Mouse (Mus musculus) heart, embryonic 10.5 days (tissue): Measurements from ENCODE around the gene Ptpn6. TPM values are rescaled to one million over a fixed set of nuclear protein-coding genes. Genes with fewer than 3 reads are reported as not detected.

Source experiments
- DNase-seq: peaks from one replicate; pipeline ENCODE4 v3.0.0-alpha.2; 2017; ENCODE audit warnings: low spot score
- H3K27ac ChIP-seq: fragments of 300-500 bp; sonication (generic); 2 replicates; pipeline ENCODE4 v1.5.1; 2016; ENCODE audit warnings: mild to moderate bottlenecking
- H3K27me3 ChIP-seq: fragments of 300-500 bp; sonication (generic); 2 replicates; pipeline ENCODE4 v1.6.1; 2016; ENCODE audit warnings: mild to moderate bottlenecking; ENCODE audit not compliant: poor library complexity, insufficient read depth, severe bottlenecking
- H3K36me3 ChIP-seq: fragments of 300-500 bp; sonication (generic); 2 replicates; pipeline ENCODE4 v1.6.1; 2016; ENCODE audit warnings: mild to moderate bottlenecking, moderate library complexity
- H3K4me1 ChIP-seq: fragments of 300-500 bp; sonication (generic); 2 replicates; pipeline ENCODE4 v1.6.1; 2016; ENCODE audit warnings: mild to moderate bottlenecking
- H3K4me3 ChIP-seq: fragments of 300-500 bp; sonication (generic); 2 replicates; pipeline ENCODE4 v1.5.1; 2016; ENCODE audit warnings: mild to moderate bottlenecking, moderate library complexity
- H3K9me3 ChIP-seq: fragments of 300-500 bp; sonication (generic); 2 replicates; pipeline ENCODE4 v1.6.1; 2016; ENCODE audit warnings: mild to moderate bottlenecking, moderate library complexity
- WGBS: fragments of 180-500 bp; shearing (Covaris S2); methylation state at CpG from one replicate; pipeline ENCODE4 v1.1.7; 2016; 5-methylcytosine and 5-hydroxymethylcytosine counted together
- polyA plus RNA-seq: library from polyadenylated mRNA; unstranded; fragments of >200 nt; fragmentation: Nextera tagmentation; extraction: Ambion mirVana; gene quantifications from 2 replicates; pipeline ENCODE4 v1.2.1, GENCODE M21; 2016

Ptpn6 gene
- polyA plus RNA-seq, 1 experiment from 2014 or later: 8.6 TPM

- Histone ChIP-seq H3K27ac (no peak overlapping the region), H3K4me3 (no peak overlapping the region), H3K27me3 (peaks cover 8% of the 10 kb centered on the region; the same call in 1 of the 2 replicates), H3K4me1 (peaks cover 29% of the 10 kb centered on the region), H3K36me3 (no peaks in the 10 kb centered on the region), H3K9me3 (no peaks in the 10 kb centered on the region)
- DNase-seq: no peak
- WGBS: 91% methylated on average over 3 of the region's 3 CpGs
Measured at GRCm38 (mm10) chr6:124734417-124734816, 4.1 kb downstream of the Ptpn6 start.

DNA sequence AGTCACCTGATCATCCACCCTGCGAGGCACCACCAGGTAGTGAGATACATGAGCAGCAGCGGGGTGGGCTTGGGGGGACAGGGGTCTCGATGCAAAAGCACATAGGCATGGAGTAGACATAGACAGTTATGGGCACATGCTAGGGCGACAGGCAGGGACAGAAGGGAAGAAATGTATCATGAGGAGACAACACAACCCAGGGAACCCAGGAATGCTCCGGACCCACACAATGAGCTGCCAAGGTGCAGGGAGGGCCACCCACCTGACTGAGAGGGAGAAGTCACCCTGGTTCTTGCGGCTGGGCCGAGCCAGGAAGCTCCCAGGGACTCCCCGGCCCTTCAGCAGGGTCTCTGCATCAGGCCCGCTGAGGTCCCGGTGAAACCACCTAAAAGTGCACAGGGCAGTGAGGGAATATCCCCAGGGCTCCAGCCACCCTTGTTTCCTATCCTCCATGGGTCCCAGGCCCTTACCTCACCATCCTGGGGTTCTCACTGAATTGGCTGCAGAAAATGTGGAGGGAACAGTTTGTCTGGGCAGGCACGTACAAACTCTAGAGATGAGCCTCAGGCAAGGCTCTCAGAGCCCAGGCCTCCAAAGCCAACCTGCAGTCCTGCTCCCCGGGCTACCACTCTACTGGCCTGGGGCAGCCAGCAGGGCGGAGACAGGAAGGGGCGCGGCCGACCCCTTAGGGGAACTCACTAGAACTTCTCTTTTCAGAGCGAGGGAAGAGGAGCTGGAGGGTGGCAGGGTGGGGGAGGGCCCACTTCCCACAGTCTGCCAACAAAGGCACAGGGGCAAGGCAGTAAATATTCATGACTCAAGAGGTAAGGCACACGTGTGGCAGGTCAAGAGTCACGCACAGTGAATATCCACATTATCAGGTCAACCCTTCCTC, 5.8 kb downstream of the Ptpn6 start:
- 50% methylated on average over 19 of the region's 19 CpGs for WGBS
- H3K27me3 ChIP-seq: peaks cover 8% of the 10 kb centered on the region; the same call in 1 of the 2 replicates
- H3K9me3 ChIP-seq: no peaks in the 10 kb centered on the region
- no peaks in the 10 kb centered on the region for H3K36me3 ChIP-seq
- peaks cover 14% of the 10 kb centered on the region for H3K4me1 ChIP-seq
- no peak for DNase-seq
- H3K4me3 ChIP-seq: no peak overlapping the region
- H3K27ac ChIP-seq: peak overlapping the region; percentile 72

- no peaks in the 10 kb centered on the region for H3K36me3 ChIP-seq
- no peaks in the 10 kb centered on the region for H3K9me3 ChIP-seq
- no peak overlapping the region for H3K4me3 ChIP-seq
- peaks cover 14% of the 10 kb centered on the region for H3K4me1 ChIP-seq
- DNase-seq: no peak
- peaks cover 8% of the 10 kb centered on the region; the same call in 1 of the 2 replicates for H3K27me3 ChIP-seq
- 81% methylated on average over 7 of the region's 7 CpGs for WGBS
- H3K27ac ChIP-seq: no peak overlapping the region
Measured at GRCm38 (mm10) chr6:124731038-124731437, 7.5 kb downstream of the Ptpn6 start.

- whole genome bisulfite sequencing: 66% methylated on average over 8 of the region's 8 CpGs
- no peaks in the 10 kb centered on the region for H3K36me3 ChIP-seq
Measured at GRCm38 (mm10) chr6:124729850-124730705, 8.4 kb downstream of the Ptpn6 start.

DNA sequence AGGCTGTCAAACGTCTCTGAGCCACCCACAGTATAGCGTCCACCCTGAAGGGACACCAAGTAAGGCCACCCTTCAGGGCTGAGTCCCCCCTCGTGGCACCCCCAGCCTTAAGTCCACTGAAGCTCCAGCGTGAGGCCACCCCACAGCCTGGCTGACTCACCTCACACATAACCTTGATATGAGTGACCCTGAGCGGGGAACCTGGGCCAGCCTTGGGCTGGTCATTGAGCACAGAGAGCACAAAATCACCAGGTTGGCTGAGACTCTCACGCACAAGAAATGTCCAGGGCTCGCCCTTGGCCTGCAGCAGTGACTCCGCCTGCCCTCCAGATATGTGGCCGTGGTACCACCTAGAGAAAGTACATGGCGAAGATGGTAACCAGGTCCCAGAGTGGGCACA, 9.9 kb downstream of the Ptpn6 start:
- Histone ChIP-seq H3K4me3 (no peak overlapping the region), H3K9me3 (no peaks in the 10 kb centered on the region), H3K36me3 (no peaks in the 10 kb centered on the region), H3K27ac (no peak overlapping the region), H3K4me1 (peaks cover 14% of the 10 kb centered on the region), H3K27me3 (peaks cover 8% of the 10 kb centered on the region; the same call in 1 of the 2 replicates)
- WGBS: 84% methylated on average over 10 of the region's 10 CpGs
- no peak for DNase-seq

More at GRCm38 (mm10) chr6:124729850-124730705, 8.4 kb downstream of the Ptpn6 start:
- Histone ChIP-seq H3K4me1 (peaks cover 14% of the 10 kb centered on the region), H3K27me3 (peaks cover 8% of the 10 kb centered on the region; the same call in 1 of the 2 replicates), H3K4me3 (no peak overlapping the region), H3K27ac (no peak overlapping the region), H3K9me3 (no peaks in the 10 kb centered on the region)
- no peak for DNase-seq

DNA sequence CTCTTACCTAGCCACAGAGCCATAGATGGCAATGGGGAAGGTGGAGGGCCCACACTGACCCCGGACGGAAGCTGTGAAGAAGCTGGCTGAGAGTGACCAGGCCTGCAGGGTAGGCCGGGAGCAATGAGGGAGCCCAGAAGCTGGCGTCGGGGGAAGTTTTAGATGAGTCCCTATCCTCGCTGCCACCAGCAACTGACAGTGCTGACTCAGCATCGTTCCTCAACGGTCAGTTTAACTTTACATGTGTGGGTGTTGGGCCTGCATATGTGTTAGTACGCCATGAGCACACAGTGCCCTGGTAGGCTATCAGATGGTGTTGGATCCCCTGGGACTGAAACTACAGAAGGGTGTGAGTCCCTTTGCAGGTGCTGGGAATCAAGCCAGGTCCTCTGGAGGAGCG, 14.0 kb downstream of the Ptpn6 start:
- Histone ChIP-seq H3K27ac (no peak overlapping the region), H3K4me3 (no peak overlapping the region), H3K36me3 (no peaks in the 10 kb centered on the region), H3K27me3 (no peaks in the 10 kb centered on the region), H3K9me3 (no peaks in the 10 kb centered on the region), H3K4me1 (peaks cover 17% of the 10 kb centered on the region)
- 85% methylated on average over 10 of the region's 10 CpGs for WGBS
- DNase-seq: no peak

DNA sequence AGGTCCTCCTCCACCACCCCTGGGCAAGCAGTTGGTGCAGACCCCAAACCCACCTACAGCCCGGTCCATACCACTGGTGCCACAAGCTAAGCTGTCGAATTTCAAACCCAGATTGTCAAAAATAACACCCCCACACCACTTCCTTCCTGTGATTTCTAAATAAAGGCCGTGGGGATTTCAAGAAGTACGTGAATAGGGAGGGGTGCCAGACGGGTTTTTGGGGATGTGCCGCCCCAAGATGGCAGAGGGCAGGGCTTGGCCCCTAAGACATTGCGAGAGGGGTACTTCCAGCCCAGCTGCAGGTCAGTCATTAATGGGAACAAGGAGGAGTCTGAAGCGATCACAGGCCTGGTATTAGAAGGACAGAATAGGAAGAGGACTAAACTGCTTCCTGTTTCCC, 15.0 kb downstream of the Ptpn6 start:
- Histone ChIP-seq H3K36me3 (no peaks in the 10 kb centered on the region), H3K27me3 (no peaks in the 10 kb centered on the region), H3K9me3 (no peaks in the 10 kb centered on the region), H3K4me1 (peaks cover 26% of the 10 kb centered on the region), H3K4me3 (no peak overlapping the region), H3K27ac (no peak overlapping the region)
- 80% methylated on average over 8 of the region's 8 CpGs for WGBS
- DNase-seq: no peak

DNA sequence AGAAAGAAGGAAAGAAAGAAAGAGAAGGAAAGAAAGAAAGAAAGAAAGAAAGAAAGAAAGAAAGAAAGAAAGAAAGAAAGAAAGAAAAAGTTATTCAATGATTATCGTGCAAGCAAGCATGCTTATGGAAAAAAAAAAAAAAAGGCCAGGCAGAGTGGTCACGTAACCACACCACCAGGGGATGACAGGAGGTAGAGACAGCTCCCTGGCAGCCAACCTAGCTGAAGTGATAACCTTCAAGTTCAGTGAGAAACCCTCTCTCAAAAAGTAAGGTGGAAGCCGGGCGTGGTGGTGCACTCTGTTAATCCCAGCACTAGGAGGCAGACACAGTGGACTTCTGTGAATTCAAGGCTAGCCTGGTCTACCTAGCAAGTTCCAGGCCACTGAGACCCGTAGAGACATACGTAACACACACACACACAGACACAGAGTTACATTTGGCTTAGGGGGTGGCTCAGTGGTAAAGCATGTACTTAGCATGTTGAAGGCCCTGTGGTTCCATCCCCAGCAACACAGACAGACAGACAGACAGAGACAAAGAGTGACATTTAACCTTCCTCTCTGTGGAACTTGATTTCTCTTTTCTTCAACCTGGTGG, 15.5 kb downstream of the Ptpn6 start:
- H3K9me3 ChIP-seq: no peaks in the 10 kb centered on the region
- WGBS: 77% methylated on average over 6 of the region's 6 CpGs
- peaks cover 31% of the 10 kb centered on the region for H3K4me1 ChIP-seq
- H3K36me3 ChIP-seq: no peaks in the 10 kb centered on the region
- no peak overlapping the region for H3K27ac ChIP-seq
- no peak overlapping the region for H3K4me3 ChIP-seq
- no peak for DNase-seq
- no peaks in the 10 kb centered on the region for H3K27me3 ChIP-seq

- no peak for DNase-seq
- Histone ChIP-seq H3K9me3 (no peaks in the 10 kb centered on the region), H3K4me1 (peaks cover 35% of the 10 kb centered on the region), H3K4me3 (no peak overlapping the region), H3K27me3 (no peaks in the 10 kb centered on the region), H3K36me3 (peaks cover 21% of the 10 kb centered on the region), H3K27ac (peak overlapping the region; percentile 10; the same call in 1 of the 2 replicates)
- WGBS: 75% methylated on average over 11 of the region's 11 CpGs
Measured at GRCm38 (mm10) chr6:124720904-124721303, 17.6 kb downstream of the Ptpn6 start.

- Histone ChIP-seq H3K27me3 (no peaks in the 10 kb centered on the region), H3K4me1 (peaks cover 35% of the 10 kb centered on the region), H3K27ac (peak overlapping the region; percentile 78), H3K4me3 (no peak overlapping the region; the same call in 1 of the 2 replicates), H3K36me3 (peaks cover 35% of the 10 kb centered on the region), H3K9me3 (no peaks in the 10 kb centered on the region)
- no peak for DNase-seq
- WGBS: 52% methylated on average over 7 of the region's 7 CpGs
Measured at GRCm38 (mm10) chr6:124719354-124719978, 19.0 kb downstream of the Ptpn6 start.

GRCm38 (mm10) chr6:124718703-124719102, 19.8 kb downstream of the Ptpn6 start:
- H3K27me3 ChIP-seq: no peaks in the 10 kb centered on the region
- H3K4me1 ChIP-seq: peaks cover 41% of the 10 kb centered on the region
- peak overlapping the region; percentile 78 for H3K27ac ChIP-seq
- peaks cover 43% of the 10 kb centered on the region for H3K36me3 ChIP-seq
- DNase-seq: no peak
- peak overlapping the region; percentile 28 for H3K4me3 ChIP-seq
- H3K9me3 ChIP-seq: no peaks in the 10 kb centered on the region
- 58% methylated on average over 16 of the region's 16 CpGs for WGBS

- Histone ChIP-seq H3K27me3 (no peaks in the 10 kb centered on the region), H3K36me3 (peaks cover 43% of the 10 kb centered on the region), H3K9me3 (no peaks in the 10 kb centered on the region), H3K4me3 (peak overlapping the region; percentile 28), H3K4me1 (peaks cover 48% of the 10 kb centered on the region), H3K27ac (peak overlapping the region; percentile 78; the same call in 1 of the 2 replicates)
- DNase-seq: no peak
- WGBS: 67% methylated on average over 13 of the region's 13 CpGs
Measured at GRCm38 (mm10) chr6:124717968-124718367, 20.5 kb downstream of the Ptpn6 start.
